Mouse (Mus musculus) CH12.LX (cell line): ENCODE results near the gene Cyp2c23. TPM values are rescaled to one million over a fixed set of nuclear protein-coding genes. Genes with fewer than 3 reads are reported as not detected.

Experiments
- DNase-seq: peaks from one replicate; pipeline ENCODE4 v3.0.0-alpha.2; 2013; ENCODE audit errors: extremely low read depth
- H3K27ac ChIP-seq: 2 replicates; pipeline ENCODE4 v1.5.1; 2012; ENCODE audit warnings: low read depth, mild to moderate bottlenecking, control low read depth, moderate library complexity; ENCODE audit not compliant: insufficient read depth
- H3K27me3 ChIP-seq: replicated peaks from 2 replicates; pipeline ENCODE3; 2012; ENCODE audit warnings: inconsistent platforms
- H3K36me3 ChIP-seq, 2 experiments: replicated peaks in 1 of 2; 2 replicates each; pipeline versions ENCODE3 to v1.6.1; 2012; ENCODE audit warnings: inconsistent platforms in 1 of 2, low read length in 1 of 2, mild to moderate bottlenecking in 1 of 2, mixed read lengths in 1 of 2, moderate library complexity in 1 of 2; ENCODE audit not compliant: control insufficient read depth in 1 of 2, insufficient read depth in 1 of 2
- H3K4me1 ChIP-seq, 2 experiments: 2 replicates each; pipeline ENCODE4 v1.6.1; 2012; ENCODE audit warnings: inconsistent platforms in 1 of 2, moderate library complexity in 1 of 2; ENCODE audit not compliant: insufficient read depth in 2 of 2, control insufficient read depth in 1 of 2
- H3K4me2 ChIP-seq: 2 replicates; pipeline ENCODE4 v1.6.1; 2012; ENCODE audit warnings: low read depth, mild to moderate bottlenecking, control low read depth; ENCODE audit not compliant: poor library complexity, insufficient read depth, severe bottlenecking
- H3K4me3 ChIP-seq, 3 experiments: fragments of 150-350 bp in 1 of 3; sonication (generic) in 1 of 3; replicated peaks in 1 of 3; 2 replicates each; pipeline versions ENCODE3 to v1.5.1; 2011 to 2012; ENCODE audit warnings: low read depth in 2 of 3, low read length in 2 of 3, mild to moderate bottlenecking in 2 of 3, moderate library complexity in 2 of 3, control low read depth in 1 of 3, improper control_type of control experiment in 1 of 3, inconsistent platforms in 1 of 3, mixed read lengths in 1 of 3; ENCODE audit not compliant: poor library complexity in 1 of 3
- H3K79me2 ChIP-seq: replicated peaks from 2 replicates; pipeline ENCODE4 v1.6.1; 2012; ENCODE audit warnings: mild to moderate bottlenecking, moderate library complexity; ENCODE audit not compliant: control insufficient read depth, poor library complexity, insufficient read depth, severe bottlenecking; ENCODE audit errors: extremely low read depth
- H3K9ac ChIP-seq: 2 replicates; pipeline ENCODE4 v1.6.1; 2012; ENCODE audit warnings: low read depth, mild to moderate bottlenecking, control low read depth, moderate library complexity; ENCODE audit not compliant: insufficient read depth
- H3K9me3 ChIP-seq: replicated peaks from 2 replicates; pipeline ENCODE3; 2012; ENCODE audit warnings: low read length, inconsistent platforms, mixed read lengths
- CHD1 ChIP-seq: IDR thresholded peaks from 2 replicates; pipeline ENCODE4 v1.6.1; 2012; ENCODE audit warnings: low read depth, low read length, improper control_type of control experiment, inconsistent platforms
- CHD2 ChIP-seq: IDR thresholded peaks from 2 replicates; pipeline ENCODE4 v1.6.1; 2011; ENCODE audit warnings: low read length, improper control_type of control experiment
- CTCF ChIP-seq, 2 experiments: IDR thresholded peaks in 1 of 2; conservative IDR thresholded peaks in 1 of 2; 2 replicates each; pipeline ENCODE4 v1.5.1; 2011 to 2012; ENCODE audit warnings: low read depth in 2 of 2, low read length in 2 of 2, improper control_type of control experiment in 1 of 2, inconsistent platforms in 1 of 2, mild to moderate bottlenecking in 1 of 2, moderate library complexity in 1 of 2
- EP300 ChIP-seq: IDR thresholded peaks from 2 replicates; pipeline ENCODE4 v1.6.1; 2011; ENCODE audit warnings: low read length, improper control_type of control experiment
- JUN ChIP-seq: IDR thresholded peaks from 2 replicates; pipeline ENCODE4 v1.6.1; 2011; ENCODE audit warnings: low read depth, mild to moderate bottlenecking, low read length, improper control_type of control experiment, moderate library complexity; ENCODE audit not compliant: insufficient read depth
- JUND ChIP-seq: conservative IDR thresholded peaks from 2 replicates; pipeline ENCODE4 v1.6.1; 2011; ENCODE audit warnings: low read depth, low read length, improper control_type of control experiment
- KAT2A ChIP-seq: IDR thresholded peaks from 2 replicates; pipeline ENCODE4 v1.6.1; 2012; ENCODE audit warnings: low read length, improper control_type of control experiment, inconsistent platforms; ENCODE audit not compliant: insufficient replicate concordance
- MAFK ChIP-seq: IDR thresholded peaks from 2 replicates; pipeline ENCODE4 v1.6.1; 2011; ENCODE audit warnings: low read length, improper control_type of control experiment; ENCODE audit not compliant: insufficient replicate concordance
- MAX ChIP-seq: IDR thresholded peaks from 2 replicates; pipeline ENCODE4 v1.6.1; 2011; ENCODE audit warnings: low read length, improper control_type of control experiment
- MYC ChIP-seq: IDR thresholded peaks from 2 replicates; pipeline ENCODE4 v1.6.1; 2011; ENCODE audit warnings: low read depth, mild to moderate bottlenecking, improper control_type of control experiment, low read length
- POLR2AphosphoS2 ChIP-seq: IDR thresholded peaks from 2 replicates; pipeline ENCODE4 v1.6.1; 2011; ENCODE audit warnings: low read depth, low read length, improper control_type of control experiment
- RCOR1 ChIP-seq: conservative IDR thresholded peaks from 2 replicates; pipeline ENCODE4 v1.6.1; 2012; ENCODE audit warnings: low read depth, mild to moderate bottlenecking, inconsistent platforms, low read length, improper control_type of control experiment
- SMC3 ChIP-seq: IDR thresholded peaks from 2 replicates; pipeline ENCODE4 v1.6.1; 2011; ENCODE audit warnings: low read depth, low read length, improper control_type of control experiment
- USF2 ChIP-seq: conservative IDR thresholded peaks from 2 replicates; pipeline ENCODE4 v1.6.1; 2011; ENCODE audit warnings: low read depth, low read length, improper control_type of control experiment
- ZC3H11A ChIP-seq: IDR thresholded peaks from 2 replicates; pipeline ENCODE4 v1.6.1; 2012; ENCODE audit warnings: low read depth, mild to moderate bottlenecking, inconsistent platforms, low read length, improper control_type of control experiment
- ZMIZ1 ChIP-seq: IDR thresholded peaks from 2 replicates; pipeline ENCODE4 v1.6.1; 2012; ENCODE audit warnings: low read depth, mild to moderate bottlenecking, inconsistent platforms, low read length, improper control_type of control experiment
- dilution Hi-C: fragments of 300-500 bp; cut with MboI; formaldehyde crosslinking; loops from 2 replicates; pipeline ENCODE4 v1.14.3; 2020; ENCODE audit warnings: low sequenced_read_pairs; ENCODE audit not compliant: extremely low pct_unique_long_range_greater_than_20kb, extremely low pct_ligation_motif_present
- in situ Hi-C: fragments of 300-500 bp; cut with MboI; formaldehyde crosslinking; loops from 3 replicates; pipeline ENCODE4 v1.14.3; 2019; ENCODE audit warnings: low sequenced_read_pairs, low pct_ligation_motif_present, low pct_unique_long_range_greater_than_20kb, mixed read lengths
- polyA plus RNA-seq: library from polyadenylated mRNA; unstranded; fragments of >175 nt; gene quantifications from 2 replicates; pipeline ENCODE4 v1.2.1, GENCODE M21; 2012; ENCODE audit warnings: low read depth; ENCODE audit not compliant: insufficient read length
- total RNA-seq, 2 experiments: library from RNA; depleted of rRNA; stranded (reverse); fragments of 300-350 nt in 1 of 2; fragments of >200 nt in 1 of 2; gene quantifications; 2 replicates each; pipeline ENCODE4 v1.2.3; 2012 to 2014

Cyp2c23 gene
- total and polyA plus RNA-seq, 3 experiments: 0.11 to 0.13 TPM; not detected in 1

GRCm38 (mm10) chr19:44023066-44023465 is 5.9 kb downstream of the Cyp2c23 start:
- in situ Hi-C loops: no loop called here
- no peak for DNase-seq
- TF ChIP-seq POLR2AphosphoS2 (no peak), CTCF (conservative IDR thresholded peaks at IDR 0.05 in 1 of 2, IDR thresholded peaks at IDR 0.05 in 1 of 2; ENCODE audit: low read depth in 2 of 2, low read length in 2 of 2) (peak in 1 of 2 experiments; percentile 34; a peak in 2 of 4 replicates), CHD2 (no peak), USF2 (no peak), MYC (no peak), CHD1 (no peak)

GRCm38 (mm10) chr19:44021502-44021901 is 7.5 kb downstream of the Cyp2c23 start:
- in situ Hi-C loops (no loop called here), dilution Hi-C loops (no loop called here)
- Histone ChIP-seq H3K27me3 (no peaks in the 10 kb centered on the region), H3K36me3 (no peaks in the 10 kb centered on the region), H3K9ac (no peak overlapping the region), H3K4me2 (no peak overlapping the region), H3K27ac (no peak overlapping the region), H3K79me2 (no peaks in the 10 kb centered on the region), H3K4me1 (peaks cover 0 to 2% of the 10 kb centered on the region in 2 experiments; a peak in 2 of 4 replicates), H3K4me3 (no peak overlapping the region), H3K9me3 (no peaks in the 10 kb centered on the region)
- TF ChIP-seq ZMIZ1: no peak
- no peak for TF ChIP-seq RCOR1
- TF ChIP-seq SMC3: no peak
- TF ChIP-seq MAFK: no peak
- TF ChIP-seq CHD1: no peak
- no peak for TF ChIP-seq KAT2A
- TF ChIP-seq MAX: no peak
- no peak for TF ChIP-seq CHD2
- no peak for TF ChIP-seq USF2
- TF ChIP-seq JUND: no peak
- TF ChIP-seq MYC: no peak
- no peak for TF ChIP-seq JUN
- no peak for TF ChIP-seq ZC3H11A
- DNase-seq: no peak

More at GRCm38 (mm10) chr19:44023066-44023465, 5.9 kb downstream of the Cyp2c23 start:
- Histone ChIP-seq H3K4me2 (no peak overlapping the region), H3K79me2 (no peaks in the 10 kb centered on the region), H3K4me3 (no peak overlapping the region), H3K9me3 (no peaks in the 10 kb centered on the region), H3K9ac (no peak overlapping the region), H3K27me3 (no peaks in the 10 kb centered on the region), H3K36me3 (no peaks in the 10 kb centered on the region), H3K4me1 (peaks cover 0 to 10% of the 10 kb centered on the region in 2 experiments; a peak in 2 of 4 replicates), H3K27ac (no peak overlapping the region)
- dilution Hi-C loops: no loop called here

- Histone ChIP-seq H3K79me2 (no peaks in the 10 kb centered on the region), H3K27me3 (no peaks in the 10 kb centered on the region), H3K9me3 (no peaks in the 10 kb centered on the region), H3K36me3 (no peaks in the 10 kb centered on the region), H3K4me1 (no peaks in the 10 kb centered on the region), H3K4me3 (no peak overlapping the region), H3K9ac (no peak overlapping the region), H3K27ac (no peak overlapping the region), H3K4me2 (no peak overlapping the region)
- in situ Hi-C loops: no loop called here
- dilution Hi-C loops: no loop called here
- DNase-seq: no peak
- TF ChIP-seq EP300: no peak
Measured at GRCm38 (mm10) chr19:44019739-44020138, 9.3 kb downstream of the Cyp2c23 start.
